Mouse (Mus musculus): ENCODE results near the gene Il1r2.

Gene Il1r2

DNA sequence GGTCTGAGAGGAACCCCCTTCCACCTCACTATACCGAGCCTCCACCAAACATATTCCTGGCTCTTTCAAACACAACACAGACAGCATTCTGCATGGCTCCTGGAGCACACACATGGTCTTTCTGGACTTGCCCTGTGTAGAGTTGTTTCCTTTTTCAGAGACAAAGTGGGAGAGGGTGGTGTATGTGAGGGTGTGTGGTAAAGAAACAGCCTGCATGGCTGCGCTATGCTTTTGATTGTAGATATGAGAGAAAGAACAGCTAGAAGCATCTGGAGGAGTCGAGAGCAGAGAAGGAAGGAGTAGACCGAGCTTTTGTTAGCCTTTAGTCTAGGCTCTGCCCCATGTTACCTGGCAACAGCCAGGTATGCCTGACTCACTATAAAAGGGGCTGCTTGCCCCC, 10.5 kb upstream of the Il1r2 start:
- no peak for DNase-seq

GRCm38 (mm10) chr1:40064508-40064907, 9.4 kb upstream of the Il1r2 start:
- no peak for DNase-seq

DNA sequence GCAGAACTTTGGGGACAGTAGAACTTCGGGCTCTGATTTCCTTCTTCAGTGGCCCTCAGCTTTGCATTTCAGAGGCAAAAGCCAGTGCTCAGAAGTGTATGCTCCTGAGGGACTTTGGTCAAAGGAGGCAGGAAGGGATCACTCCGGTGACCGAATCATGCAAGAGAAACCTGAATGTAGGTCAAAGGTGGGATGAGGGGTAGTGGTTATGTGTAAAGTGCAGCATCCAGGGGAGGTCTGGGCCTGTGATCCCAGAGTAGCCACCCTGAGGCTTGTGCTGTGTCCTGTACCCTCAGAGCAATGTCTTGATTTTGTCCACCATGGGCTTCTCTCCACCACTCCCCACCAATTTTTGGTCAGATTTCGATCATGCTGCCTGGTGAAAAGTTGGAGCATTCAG, 1.3 kb upstream of the Il1r2 start:
- no peak for DNase-seq

DNA sequence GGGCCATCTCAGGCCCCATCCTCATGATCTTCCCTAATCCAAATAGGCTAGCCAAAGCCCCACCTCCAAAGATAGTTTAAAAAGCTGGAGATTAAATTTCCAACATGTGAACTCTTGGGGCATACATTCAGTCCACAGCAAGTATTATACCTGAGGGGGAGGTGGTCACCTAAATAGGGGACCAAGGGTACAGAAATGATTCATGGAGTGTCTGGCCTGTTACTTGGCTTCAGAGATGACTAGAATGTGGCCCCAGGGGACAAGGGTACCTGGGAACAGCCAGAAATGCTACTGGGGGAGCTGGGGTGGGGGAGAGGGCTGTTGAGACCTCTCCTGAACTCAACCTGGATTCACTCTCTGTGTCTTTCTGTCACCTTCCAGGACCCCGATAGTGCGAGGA, 3.4 kb downstream of the Il1r2 start:
- no peak for DNase-seq

GRCm38 (mm10) chr1:40081041-40081440, 7.2 kb downstream of the Il1r2 start:
- no peak for DNase-seq

DNA sequence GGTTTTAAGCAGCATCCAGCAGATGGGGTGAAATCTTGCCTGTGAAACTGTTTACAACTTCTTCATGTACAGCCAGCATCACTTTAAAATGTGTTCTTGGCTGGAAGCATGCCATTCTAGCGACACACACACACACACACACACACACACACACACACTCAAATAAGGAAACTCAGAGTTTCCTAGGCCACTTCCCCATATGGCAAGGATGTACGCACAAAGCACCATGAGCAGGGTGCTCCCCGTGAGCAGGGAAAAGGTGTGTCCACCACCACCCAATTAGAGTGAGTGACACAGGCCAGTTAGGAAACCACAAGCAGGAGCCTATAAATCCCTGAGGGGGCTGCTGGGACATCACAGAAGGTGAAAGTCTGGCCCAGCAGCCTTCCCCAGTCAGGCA, 10.5 kb downstream of the Il1r2 start:
- no peak for DNase-seq

- peak; percentile 85 for DNase-seq
These were observed 11.7 kb downstream of the Il1r2 start for GRCm38 (mm10) chr1:40085403-40086182.

- no peak for DNase-seq
These were observed 17.3 kb downstream of the Il1r2 start for GRCm38 (mm10) chr1:40091160-40091559.

DNA sequence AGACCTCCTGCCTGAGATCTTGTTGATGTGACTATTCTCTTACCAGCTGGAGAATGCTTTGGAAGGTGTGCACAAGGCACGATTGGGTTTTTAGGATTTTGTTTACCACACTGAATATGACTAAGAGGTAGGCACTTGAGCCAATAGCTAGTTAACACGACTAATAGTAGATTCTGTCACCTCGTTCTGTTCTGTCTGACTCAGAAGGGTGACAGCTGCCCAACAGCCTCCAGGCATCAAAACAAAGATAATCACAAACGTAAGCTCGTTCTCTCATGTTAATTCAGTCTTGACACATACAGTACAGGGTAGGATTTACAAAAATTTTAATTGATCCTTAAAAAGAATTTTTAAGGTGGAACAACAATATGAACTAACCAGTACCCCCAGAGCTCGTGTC, 18.7 kb downstream of the Il1r2 start:
- DNase-seq = no peak

- no peak for DNase-seq
These were observed 20.9 kb downstream of the Il1r2 start for GRCm38 (mm10) chr1:40094601-40095304.

DNA sequence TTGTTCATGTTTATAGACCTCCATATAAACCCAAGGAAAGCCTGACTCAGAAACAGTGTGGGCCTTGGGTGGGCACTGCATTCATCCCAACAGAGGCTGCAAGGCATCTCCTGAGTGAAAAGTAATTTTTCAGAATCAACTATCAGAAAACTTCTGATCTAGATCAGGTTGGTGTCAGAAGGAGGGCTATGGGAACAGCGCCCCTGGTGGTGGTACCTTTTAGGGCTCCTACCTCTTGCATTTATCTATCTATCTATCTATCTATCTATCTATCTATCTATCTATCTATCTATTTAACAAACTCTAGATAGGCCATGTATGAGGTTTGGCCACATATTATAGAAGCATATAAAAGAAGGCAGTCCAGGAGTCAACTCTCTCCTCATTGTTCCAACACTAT, 21.7 kb downstream of the Il1r2 start:
- DNase-seq = no peak

- no peak for DNase-seq
These were observed 32.4 kb downstream of the Il1r2 start for GRCm38 (mm10) chr1:40106306-40106705.

- no peak for DNase-seq
These were observed 32.8 kb downstream of the Il1r2 start for GRCm38 (mm10) chr1:40106719-40107118.

- DNase-seq = no peak
These were observed 34.3 kb downstream of the Il1r2 start for GRCm38 (mm10) chr1:40107971-40108749.

- DNase-seq = no peak
These were observed 35.9 kb downstream of the Il1r2 start for GRCm38 (mm10) chr1:40109736-40110135.

DNA sequence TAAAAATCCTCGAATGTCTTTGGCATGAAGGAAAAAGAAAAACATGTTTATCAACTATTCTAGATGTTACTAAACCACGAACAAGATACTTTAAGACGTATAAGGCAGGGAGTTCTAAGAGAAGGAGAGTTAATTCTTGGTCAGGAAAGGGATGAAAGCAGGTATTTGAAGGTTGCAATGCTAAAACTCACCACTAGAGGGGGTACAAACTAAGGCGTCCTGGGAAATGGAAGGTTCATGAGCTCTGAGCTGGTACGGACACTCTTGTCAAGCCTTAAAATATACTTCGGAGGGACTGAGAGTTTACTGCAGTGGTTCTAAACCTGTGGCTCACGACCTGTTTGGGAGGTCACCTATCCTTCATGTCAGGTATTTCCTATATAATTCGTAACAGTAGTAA, 41.4 kb downstream of the Il1r2 start:
- peak; percentile 7 for DNase-seq

DNA sequence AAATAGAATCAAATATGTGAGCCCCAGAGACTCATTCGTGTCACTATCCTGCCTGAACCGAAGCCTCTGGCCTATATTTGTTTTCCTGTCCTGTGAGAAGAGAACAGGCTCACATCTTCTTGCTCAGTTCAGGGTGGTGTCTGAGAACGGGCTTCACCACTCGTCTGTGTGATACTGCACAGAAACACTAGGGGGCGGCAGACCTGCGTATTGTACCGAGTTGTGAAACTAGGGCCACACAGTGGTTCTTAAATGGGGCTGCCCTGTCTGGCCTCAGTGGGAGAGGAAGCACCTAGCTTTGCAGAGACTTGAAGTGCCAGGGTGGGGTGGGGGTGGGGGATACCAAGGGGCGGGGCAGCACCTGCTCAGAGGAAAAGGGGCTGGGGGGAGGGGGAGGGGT, 42.5 kb downstream of the Il1r2 start:
- DNase-seq = peak; percentile 39

DNA sequence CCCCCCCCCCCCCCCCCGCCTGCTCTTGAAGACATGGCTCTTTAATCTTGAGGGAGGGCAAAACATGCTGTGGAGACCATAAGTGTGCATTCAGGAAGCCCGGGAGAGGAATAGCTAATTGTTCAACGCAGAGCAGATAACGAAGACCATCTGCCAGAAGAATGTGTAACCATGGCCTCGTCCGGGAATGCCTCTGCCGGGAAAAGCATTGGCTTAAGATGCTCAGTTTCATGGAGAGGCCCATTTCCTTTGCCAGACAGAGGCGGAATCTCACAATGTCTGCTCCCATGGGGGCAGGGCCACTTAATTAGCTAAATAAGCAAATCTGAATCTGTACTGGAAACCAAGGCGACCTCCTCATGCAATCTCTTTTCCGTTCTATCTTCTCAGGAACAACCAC, 43.7 kb downstream of the Il1r2 start:
- DNase-seq = no peak

GRCm38 (mm10) chr1:40124237-40124636, 50.4 kb downstream of the Il1r2 start:
- DNase-seq = no peak

DNA sequence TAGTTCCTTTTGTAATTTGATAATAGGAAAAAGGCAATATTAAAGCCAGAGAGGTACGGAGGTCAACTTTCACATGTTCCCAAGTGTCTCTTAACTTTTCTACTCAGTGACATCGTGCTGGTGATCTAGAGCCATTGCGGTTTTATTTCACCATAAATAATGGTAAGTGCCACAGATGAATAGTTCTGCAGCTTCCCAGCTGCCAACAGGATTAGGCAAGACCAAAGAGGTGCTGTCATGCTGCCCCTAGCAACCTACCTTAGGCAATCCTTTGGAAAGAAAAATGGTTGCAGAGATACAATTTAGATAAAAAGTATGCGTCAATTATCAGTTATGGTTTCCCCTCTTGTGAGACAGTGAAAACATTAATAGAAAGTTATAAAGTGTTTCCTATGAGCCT, 54.6 kb downstream of the Il1r2 start:
- DNase-seq = no peak

GRCm38 (mm10) chr1:40129321-40129720, 55.4 kb downstream of the Il1r2 start:
- no peak for DNase-seq

GRCm38 (mm10) chr1:40131631-40132030, 57.8 kb downstream of the Il1r2 start:
- DNase-seq = peak; percentile 17

DNA sequence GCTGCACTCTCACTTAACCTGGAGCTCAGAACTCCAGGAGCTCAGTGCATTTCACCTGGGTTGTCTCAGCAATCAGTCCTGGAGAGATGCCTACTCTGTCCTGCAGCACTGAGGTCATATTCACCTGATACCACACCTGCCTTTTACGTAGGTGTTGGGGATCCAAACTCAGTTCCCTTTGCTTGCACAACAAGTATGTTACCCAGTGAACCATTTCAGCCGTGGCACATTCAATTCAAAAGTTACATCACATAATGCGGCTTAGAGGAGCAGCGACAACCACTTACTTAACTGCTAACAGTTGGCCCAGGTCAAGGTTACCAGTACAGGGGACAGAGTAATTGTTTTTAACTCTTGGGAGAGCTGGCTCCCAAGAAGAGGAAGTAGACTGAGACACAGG, 58.8 kb downstream of the Il1r2 start:
- DNase-seq = no peak

- no peak for DNase-seq
These were observed 59.7 kb downstream of the Il1r2 start for GRCm38 (mm10) chr1:40133567-40133966.

Measured in cerebellum, adult 9-11 months (tissue).